Mouse (Mus musculus): ENCODE measurements around the gene Dlx5. TPM values are rescaled to one million over a fixed set of nuclear protein-coding genes. Genes with fewer than 3 reads are reported as not detected.

The Dlx5 gene
- total and polyA plus RNA-seq, 3 experiments = not detected

- no peaks in the 10 kb centered on the region for H3K27me3 ChIP-seq (ENCODE audit: control insufficient read depth in 1 of 2, insufficient read depth in 2 of 2, low read length in 2 of 2)
- H3K36me3 ChIP-seq (ENCODE audit: control insufficient read depth in 1 of 2, insufficient read depth in 2 of 2, low read length in 2 of 2) = no peaks in the 10 kb centered on the region
- TF ChIP-seq NRF1 (IDR thresholded peaks at IDR 0.05; ENCODE audit: insufficient read depth, low read depth, low read length, poor library complexity, severe bottlenecking) (no peak), MAZ (IDR thresholded peaks at IDR 0.05; ENCODE audit: low read depth, low read length) (no peak), EP300 (IDR thresholded peaks at IDR 0.05; ENCODE audit: low read depth in 1 of 2, low read length in 2 of 2) (no peak), SMC3 (IDR thresholded peaks at IDR 0.05; ENCODE audit: low read depth, low read length) (no peak), CTCF (IDR thresholded peaks at IDR 0.05 in 2 of 3, conservative IDR thresholded peaks at IDR 0.05 in 1 of 3; ENCODE audit: control insufficient read depth in 1 of 3, insufficient read depth in 1 of 3, low read depth in 2 of 3, low read length in 3 of 3, poor library complexity in 1 of 3, severe bottlenecking in 1 of 3) (0 out of 6 replicates have a peak, but pooled peaks of 1 of the 3 experiments have one; percentile 1)
- H3K4me3 ChIP-seq (ENCODE audit: control insufficient read depth in 1 of 2, insufficient read depth in 1 of 2, low read depth in 2 of 2, low read length in 2 of 2) = no peak overlapping the region
- H3K79me2 ChIP-seq (ENCODE audit: control insufficient read depth, insufficient read depth, low read length, poor library complexity) = no peaks in the 10 kb centered on the region
- no peak for DNase-seq (ENCODE audit: low read depth, low spot score)
- H3K9ac ChIP-seq (ENCODE audit: control insufficient read depth, low read depth, low read length, poor library complexity, severe bottlenecking) = no peak overlapping the region
- H3K9me3 ChIP-seq (replicated peaks; ENCODE audit: insufficient read depth, low read length) = no peaks in the 10 kb centered on the region
- H3K4me1 ChIP-seq (ENCODE audit: control insufficient read depth in 1 of 2, insufficient read depth in 2 of 2, low read length in 2 of 2) = no peaks in the 10 kb centered on the region
- H3K27ac ChIP-seq (ENCODE audit: control insufficient read depth, low read depth, low read length) = no peak overlapping the region
Observed at GRCm38 (mm10) chr6:6890047-6890446, 8.2 kb upstream of the Dlx5 start.

DNA sequence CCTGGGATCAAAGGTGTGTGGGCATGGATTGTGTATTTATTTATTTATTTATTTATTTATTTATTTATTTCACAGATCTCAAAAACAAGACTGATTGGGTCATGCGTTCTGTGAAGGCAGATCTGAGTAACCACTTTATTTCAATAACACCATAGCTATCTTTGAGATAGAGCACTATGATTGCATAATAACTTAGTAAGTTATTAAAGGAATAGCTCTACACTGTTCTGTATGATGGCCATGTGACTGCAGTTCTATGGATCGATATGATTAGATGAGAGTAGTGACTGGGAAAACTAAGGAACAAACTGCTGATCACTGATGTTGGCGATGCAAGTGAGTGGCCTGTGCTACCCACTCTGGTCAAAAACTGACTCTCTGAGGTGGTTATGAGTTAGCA lies 4.3 kb upstream of the Dlx5 start:
- Histone ChIP-seq H3K79me2 (ENCODE audit: control insufficient read depth, insufficient read depth, low read length, poor library complexity) (no peaks in the 10 kb centered on the region), H3K4me1 (ENCODE audit: control insufficient read depth in 1 of 2, insufficient read depth in 2 of 2, low read length in 2 of 2) (no peaks in the 10 kb centered on the region), H3K36me3 (ENCODE audit: control insufficient read depth in 1 of 2, insufficient read depth in 2 of 2, low read length in 2 of 2) (no peaks in the 10 kb centered on the region), H3K9ac (ENCODE audit: control insufficient read depth, low read depth, low read length, poor library complexity, severe bottlenecking) (no peak overlapping the region), H3K4me3 (ENCODE audit: control insufficient read depth in 1 of 2, insufficient read depth in 1 of 2, low read depth in 2 of 2, low read length in 2 of 2) (no peak overlapping the region), H3K27me3 (ENCODE audit: control insufficient read depth in 1 of 2, insufficient read depth in 2 of 2, low read length in 2 of 2) (no peaks in the 10 kb centered on the region), H3K9me3 (replicated peaks; ENCODE audit: insufficient read depth, low read length) (no peaks in the 10 kb centered on the region), H3K27ac (ENCODE audit: control insufficient read depth, low read depth, low read length) (no peak overlapping the region)
- TF ChIP-seq USF2 (IDR thresholded peaks at IDR 0.05; ENCODE audit: borderline replicate concordance in 1 of 2, insufficient read depth in 1 of 2, low read depth in 1 of 2, low read length in 2 of 2) (no peak), CTCF (IDR thresholded peaks at IDR 0.05 in 2 of 3, conservative IDR thresholded peaks at IDR 0.05 in 1 of 3; ENCODE audit: control insufficient read depth in 1 of 3, insufficient read depth in 1 of 3, low read depth in 2 of 3, low read length in 3 of 3, poor library complexity in 1 of 3, severe bottlenecking in 1 of 3) (no peak), HCFC1 (IDR thresholded peaks at IDR 0.05; ENCODE audit: low read depth, low read length) (no peak), ZKSCAN1 (IDR thresholded peaks at IDR 0.05; ENCODE audit: low read depth, low read length) (no peak), POLR2A (IDR thresholded peaks at IDR 0.05; ENCODE audit: control insufficient read depth in 1 of 2, insufficient read depth in 1 of 2, low read depth in 1 of 2, low read length in 2 of 2, poor library complexity in 1 of 2) (no peak), UBTF (IDR thresholded peaks at IDR 0.05; ENCODE audit: borderline replicate concordance, insufficient read depth, low read depth, low read length) (no peak)
- no peak for DNase-seq (ENCODE audit: low read depth, low spot score)

GRCm38 (mm10) chr6:6884897-6885296 lies 3.0 kb upstream of the Dlx5 start:
- Histone ChIP-seq H3K36me3 (ENCODE audit: control insufficient read depth in 1 of 2, insufficient read depth in 2 of 2, low read length in 2 of 2) (no peaks in the 10 kb centered on the region), H3K4me3 (ENCODE audit: control insufficient read depth in 1 of 2, insufficient read depth in 1 of 2, low read depth in 2 of 2, low read length in 2 of 2) (no peak overlapping the region), H3K79me2 (ENCODE audit: control insufficient read depth, insufficient read depth, low read length, poor library complexity) (no peaks in the 10 kb centered on the region), H3K27me3 (ENCODE audit: control insufficient read depth in 1 of 2, insufficient read depth in 2 of 2, low read length in 2 of 2) (no peaks in the 10 kb centered on the region), H3K27ac (ENCODE audit: control insufficient read depth, low read depth, low read length) (no peak overlapping the region), H3K9ac (ENCODE audit: control insufficient read depth, low read depth, low read length, poor library complexity, severe bottlenecking) (no peak overlapping the region), H3K9me3 (replicated peaks; ENCODE audit: insufficient read depth, low read length) (no peaks in the 10 kb centered on the region), H3K4me1 (ENCODE audit: control insufficient read depth in 1 of 2, insufficient read depth in 2 of 2, low read length in 2 of 2) (no peaks in the 10 kb centered on the region)
- no peak for DNase-seq (ENCODE audit: low read depth, low spot score)
- TF ChIP-seq RAD21 (IDR thresholded peaks at IDR 0.05; ENCODE audit: low read depth, low read length) = peak; percentile 14; the same call in 1 of the 2 replicates
- TF ChIP-seq CTCF (IDR thresholded peaks at IDR 0.05 in 2 of 3, conservative IDR thresholded peaks at IDR 0.05 in 1 of 3; ENCODE audit: control insufficient read depth in 1 of 3, insufficient read depth in 1 of 3, low read depth in 2 of 3, low read length in 3 of 3, poor library complexity in 1 of 3, severe bottlenecking in 1 of 3) = peak in 2 of 3 experiments; percentile 18 to 35; a peak in 3 of 6 replicates
- TF ChIP-seq ELF1 (IDR thresholded peaks at IDR 0.05; ENCODE audit: low read depth, low read length) = no peak
- TF ChIP-seq POLR2AphosphoS5 (IDR thresholded peaks at IDR 0.05; ENCODE audit: borderline replicate concordance, low read depth, low read length) = no peak
- TF ChIP-seq SMC3 (IDR thresholded peaks at IDR 0.05; ENCODE audit: low read depth, low read length) = peak; percentile 27
- no peak for TF ChIP-seq SIN3A (IDR thresholded peaks at IDR 0.05; ENCODE audit: low read length)
- TF ChIP-seq HCFC1 (IDR thresholded peaks at IDR 0.05; ENCODE audit: low read depth, low read length) = no peak

Data from MEL (cell line).